Mouse (Mus musculus): ENCODE measurements around the gene Olfr1039. TPM values are rescaled to one million over a fixed set of nuclear protein-coding genes. Genes with fewer than 3 reads are reported as not detected.
"Not testable (repeated sequence)": the region's sequence is repeated elsewhere in the genome, so short reads cannot be mapped to it uniquely, and the experiment has no call there.

Gene Olfr1039
- total RNA-seq (2022), result not detected

DNA sequence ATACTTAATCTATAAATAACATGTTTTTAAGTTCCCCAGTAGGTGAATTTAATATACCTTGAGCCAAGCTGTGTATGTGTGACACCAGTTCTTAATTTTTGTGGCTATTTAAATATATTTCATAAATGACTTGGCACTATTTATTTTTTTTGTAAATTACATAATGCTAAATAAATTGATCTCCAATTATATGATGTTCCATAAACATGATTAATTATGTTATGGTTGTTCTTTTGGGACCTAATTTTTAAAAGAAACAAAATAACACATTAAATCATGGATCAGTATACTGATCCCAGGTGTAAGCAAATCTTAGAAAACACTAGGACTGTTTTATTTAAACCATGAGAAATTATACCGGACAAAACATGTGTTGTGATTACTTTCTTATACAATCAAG is at the start of gene Olfr1039:
Gene Olfr1039, minus strand, starts transcription at position 101 of the 400 bp plus-strand sequence.
- DNase-seq (ENCODE audit: low spot score), result no peak

- DNase-seq (ENCODE audit: low spot score), result no peak
These were observed 44.2 kb upstream of the Olfr1039 start for GRCm38 (mm10) chr2:86179950-86180349.

GRCm38 (mm10) chr2:86177720-86178119 is 42.0 kb upstream of the Olfr1039 start, which contains the start of gene Olfr1044:
TSS of gene Olfr1044 (minus strand) at chr2:86177820.
- no peak for DNase-seq (ENCODE audit: low spot score)

GRCm38 (mm10) chr2:86175422-86175821 is 39.7 kb upstream of the Olfr1039 start:
- not testable (repeated sequence) for DNase-seq (ENCODE audit: low spot score)

DNA sequence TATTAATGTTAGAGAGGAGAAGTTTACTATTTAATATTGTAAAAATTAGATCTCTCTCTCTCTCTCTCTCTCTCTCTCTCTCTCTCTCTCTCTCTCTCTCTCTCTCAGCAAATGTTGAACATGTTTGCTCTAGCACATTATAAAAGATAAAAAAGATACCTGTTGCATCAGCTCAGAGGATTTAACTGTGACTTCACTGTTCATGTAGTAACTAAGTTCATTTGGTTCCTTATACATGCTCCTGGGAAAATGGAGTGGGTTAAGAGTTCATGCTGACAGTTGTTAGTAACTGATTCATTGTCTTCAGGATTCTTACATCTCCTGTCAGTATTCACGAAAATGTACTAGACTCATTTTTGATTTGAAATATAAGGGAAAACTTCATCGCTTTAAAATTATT is 31.7 kb upstream of the Olfr1039 start, which contains the start of gene Olfr1043:
Gene Olfr1043, minus strand, starts transcription at position 101 of the 400 bp plus-strand sequence.
- no peak for DNase-seq (ENCODE audit: low spot score)

- no peak for DNase-seq (ENCODE audit: low spot score)
These were observed 26.0 kb upstream of the Olfr1039 start, which contains the start of gene Olfr1042 for GRCm38 (mm10) chr2:86161738-86162137. TSS of gene Olfr1042 (minus strand) at chr2:86161838.

DNA sequence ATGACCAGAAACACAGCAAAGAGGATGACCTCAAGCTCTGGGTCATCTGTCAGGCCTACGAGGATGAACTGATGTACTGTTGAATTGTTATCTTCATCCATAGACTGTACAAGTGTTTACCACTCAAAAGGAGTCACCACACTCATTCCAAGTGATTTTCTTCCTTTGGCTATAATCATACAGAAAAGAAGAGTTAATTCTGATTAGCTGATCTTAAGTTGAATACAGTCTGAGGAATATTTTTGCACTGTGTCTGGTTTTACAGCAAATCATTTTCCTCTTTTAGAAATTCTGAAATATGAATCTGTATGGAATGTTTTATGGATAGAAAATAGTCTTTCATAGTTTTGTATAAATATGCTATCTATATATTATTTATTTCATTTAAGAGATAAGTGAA is 10.9 kb upstream of the Olfr1039 start, which contains the start of gene Olfr1040:
Gene Olfr1040, minus strand, starts transcription at position 101 of the 400 bp plus-strand sequence.
- no peak for DNase-seq (ENCODE audit: low spot score)

GRCm38 (mm10) chr2:86087285-86087684 is 48.4 kb downstream of the Olfr1039 start, which contains the start of gene Olfr1037:
TSS of gene Olfr1037 (minus strand) at chr2:86087385.
- DNase-seq (ENCODE audit: low spot score), result no peak

DNA sequence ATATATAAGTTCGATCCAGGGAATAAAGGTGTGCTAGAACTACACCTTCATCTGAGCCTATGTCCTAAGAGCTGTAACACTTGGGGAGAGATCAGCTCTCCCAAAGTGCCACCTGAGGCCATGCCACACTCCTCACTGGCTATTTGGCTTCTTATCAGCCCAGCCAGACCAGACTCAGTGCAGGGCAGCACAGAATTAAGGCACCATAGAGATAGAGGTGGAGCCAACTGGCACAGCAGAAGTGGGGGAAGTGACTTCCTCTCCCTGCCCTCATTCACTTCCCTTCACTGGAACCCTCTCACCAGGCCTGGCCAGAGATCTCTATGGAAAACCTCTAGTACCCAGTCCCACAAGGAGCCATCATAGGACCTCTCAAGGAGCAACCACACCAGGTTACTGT is 55.2 kb downstream of the Olfr1039 start:
- not testable (repeated sequence) for DNase-seq (ENCODE audit: low spot score)

Other genes starting within 250 kb of the Olfr1039 start
- not detected for gene Olfr1024, start 230.9 kb downstream of the Olfr1039 start, total RNA-seq (2022)
- gene Olfr1025-ps1, start 220.7 kb downstream of the Olfr1039 start, total RNA-seq (2022), result not detected
- not detected for gene Olfr1026, start 214.4 kb downstream of the Olfr1039 start, total RNA-seq (2022)
- not detected for gene Olfr1028, start 185.5 kb downstream of the Olfr1039 start, total RNA-seq (2022)
- gene Olfr1029, start 162.0 kb downstream of the Olfr1039 start, total RNA-seq (2022), result not detected
- gene Olfr1030, start 156.7 kb downstream of the Olfr1039 start, total RNA-seq (2022), result not detected
- not detected for gene Olfr1031, start 145.6 kb downstream of the Olfr1039 start, total RNA-seq (2022)
- gene Olfr1032, start 130.4 kb downstream of the Olfr1039 start, total RNA-seq (2022), result not detected
- 1 to 10 TPM; 2.0 to 5.0 (median 3.4) TPM for gene Olfr1033, start 115.3 kb downstream of the Olfr1039 start, total RNA-seq (2022)
- under 1 TPM; 0.19 to 0.28 (median 0.24) TPM for gene Olfr1034, start 90.1 kb downstream of the Olfr1039 start, total RNA-seq (2022)
- gene Olfr1036, start 61.9 kb downstream of the Olfr1039 start, total RNA-seq (2022), result not detected
- not detected for gene Olfr1037, start 48.5 kb downstream of the Olfr1039 start, total RNA-seq (2022)
- gene Olfr1040, start 10.8 kb upstream of the Olfr1039 start, total RNA-seq (2022), result not detected
- not detected for gene Olfr1042, start 25.9 kb upstream of the Olfr1039 start, total RNA-seq (2022)
- not detected for gene Olfr1043, start 31.6 kb upstream of the Olfr1039 start, total RNA-seq (2022)
- not detected for gene Olfr1044, start 41.9 kb upstream of the Olfr1039 start, total RNA-seq (2022)
- gene Olfr52, start 49.8 kb upstream of the Olfr1039 start, total RNA-seq (2022), result not detected
- gene Olfr1045, start 67.1 kb upstream of the Olfr1039 start, total RNA-seq (2022), result not detected
- not detected for gene Olfr1046, start 83.4 kb upstream of the Olfr1039 start, total RNA-seq (2022)
- gene Olfr1047, start 95.5 kb upstream of the Olfr1039 start, total RNA-seq (2022), result not detected
- gene Olfr1048, start 104.4 kb upstream of the Olfr1039 start, total RNA-seq (2022), result not detected
- not detected for gene Olfr1049, start 122.4 kb upstream of the Olfr1039 start, total RNA-seq (2022)
- not detected for gene Olfr1051, start 143.2 kb upstream of the Olfr1039 start, total RNA-seq (2022)
- gene Olfr1052, start 156.5 kb upstream of the Olfr1039 start, total RNA-seq (2022), result not detected
- gene Olfr1053, start 179.4 kb upstream of the Olfr1039 start, total RNA-seq (2022), result not detected
- not detected for gene Olfr1054, start 199.5 kb upstream of the Olfr1039 start, total RNA-seq (2022)
- not detected for gene Olfr1055, start 214.4 kb upstream of the Olfr1039 start, total RNA-seq (2022)
- not detected for gene Olfr1056, start 226.5 kb upstream of the Olfr1039 start, total RNA-seq (2022)
- gene Olfr1057, start 242.5 kb upstream of the Olfr1039 start, total RNA-seq (2022), result not detected